Mouse (Mus musculus): ENCODE data around the gene Asnsd1. TPM values are rescaled to one million over a fixed set of nuclear protein-coding genes. Genes with fewer than 3 reads are reported as not detected.

Gene Asnsd1
- total RNA-seq, 1 experiment from 2014 or later = 26.3 TPM

Other genes with a start within 250 kb of the Asnsd1 start
- gene 1700019A02Rik, start 165.1 kb downstream of the Asnsd1 start, total RNA-seq (2021) = not detected in 2 replicates
- gene Pms1, start 55.7 kb downstream of the Asnsd1 start, total RNA-seq (2021) = 4.6 and 5.7 TPM in 2 replicates
- 12.5 TPM in 2 replicates for gene Ormdl1, start 55.7 kb downstream of the Asnsd1 start, total RNA-seq (2021)
- gene Gm28778, start 55.6 kb downstream of the Asnsd1 start, total RNA-seq (2021) = 0.83 TPM in 1 of 2 replicates, not detected in the other
- 19.5 and 20.8 TPM in 2 replicates for gene Osgepl1, start 39.1 kb downstream of the Asnsd1 start, total RNA-seq (2021)
- 4.8 TPM in 1 of 2 replicates, not detected in the other for gene Asdurf, start 133 bp downstream of the Asnsd1 start, total RNA-seq (2021)
- not detected in 2 replicates for gene Gm28551, start 85 bp downstream of the Asnsd1 start, total RNA-seq (2021)